Mouse (Mus musculus) spleen, postnatal 10 days (tissue): ENCODE data around the gene Mrps21.

Source experiments
- DNase-seq, 2 experiments: peaks; one replicate each; pipeline ENCODE4 v3.0.0; 2021 to 2022; ENCODE audit warnings: low spot score in 2 of 2

Gene Mrps21

DNA sequence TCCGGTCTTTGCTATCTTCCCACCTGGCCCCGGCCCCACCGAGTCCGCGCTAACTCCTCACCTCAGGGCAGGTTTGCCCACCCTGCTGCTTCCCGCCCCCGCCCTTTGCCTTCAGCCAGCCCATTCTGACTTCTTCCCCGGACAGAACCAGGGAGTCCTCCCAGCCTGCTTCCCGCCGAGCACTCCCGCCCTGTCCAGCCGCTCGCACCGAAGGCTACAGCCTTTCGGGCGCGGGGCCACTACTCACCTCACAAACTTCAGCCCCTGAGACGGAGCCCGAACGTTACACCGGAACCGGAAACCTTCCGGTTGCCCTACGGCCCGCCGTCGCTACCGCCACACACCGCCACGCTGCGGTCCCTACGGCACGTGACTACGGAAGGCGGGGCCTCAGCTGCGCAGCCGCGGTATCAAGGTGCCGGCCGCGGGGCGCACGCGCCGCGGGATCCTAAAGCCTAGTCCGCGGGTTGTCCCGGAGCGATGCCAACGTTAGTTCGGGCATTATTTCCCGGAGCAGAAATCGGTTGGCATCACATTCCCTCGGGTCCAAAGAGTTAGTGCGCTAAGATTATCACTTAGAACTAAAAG is 15.7 kb downstream of the Mrps21 start, which contains the start of gene Prpf3:
Prpf3 (minus strand) TSS at position 384 of the 588 bp plus-strand sequence.
- DNase-seq, result peak; percentile 90 to 96

DNA sequence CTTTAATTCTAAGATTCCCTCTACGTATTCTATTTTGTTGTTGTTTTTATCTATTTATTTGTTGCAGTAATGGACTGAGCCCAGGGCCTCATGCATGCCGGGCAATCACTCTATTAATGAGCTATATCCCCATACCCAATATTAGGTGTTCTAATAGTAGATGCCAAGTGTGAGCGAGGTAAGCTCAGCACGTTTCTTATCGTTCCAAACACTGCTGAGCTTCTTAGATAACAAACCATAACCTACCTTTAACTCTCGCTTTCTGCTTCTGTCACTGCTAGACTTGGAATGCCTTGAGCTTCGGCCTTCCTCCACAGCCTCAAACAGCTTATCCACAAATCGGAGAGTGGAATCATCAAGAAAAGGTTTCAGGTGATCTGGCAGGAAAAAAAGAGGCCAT is 20.0 kb downstream of the Mrps21 start:
- no peak for DNase-seq

DNA sequence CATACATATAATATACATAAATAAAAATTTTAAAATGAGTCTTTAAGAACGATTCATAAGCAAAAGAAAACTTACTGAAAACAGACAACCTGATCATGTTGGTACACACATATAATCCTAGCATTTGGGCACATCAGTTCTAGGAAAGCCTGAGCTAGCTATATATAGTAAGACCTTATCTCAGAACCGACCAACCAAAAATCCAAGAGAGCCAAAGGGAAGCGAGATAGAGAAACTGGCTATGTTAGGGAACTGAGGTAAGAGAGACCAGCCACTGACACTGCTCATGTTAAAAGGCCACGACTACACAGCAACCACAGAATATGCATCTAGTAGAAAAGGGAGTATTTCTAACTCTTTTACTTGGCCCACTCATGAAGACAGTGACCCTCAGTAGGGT is 20.7 kb downstream of the Mrps21 start:
- DNase-seq, result no peak

DNA sequence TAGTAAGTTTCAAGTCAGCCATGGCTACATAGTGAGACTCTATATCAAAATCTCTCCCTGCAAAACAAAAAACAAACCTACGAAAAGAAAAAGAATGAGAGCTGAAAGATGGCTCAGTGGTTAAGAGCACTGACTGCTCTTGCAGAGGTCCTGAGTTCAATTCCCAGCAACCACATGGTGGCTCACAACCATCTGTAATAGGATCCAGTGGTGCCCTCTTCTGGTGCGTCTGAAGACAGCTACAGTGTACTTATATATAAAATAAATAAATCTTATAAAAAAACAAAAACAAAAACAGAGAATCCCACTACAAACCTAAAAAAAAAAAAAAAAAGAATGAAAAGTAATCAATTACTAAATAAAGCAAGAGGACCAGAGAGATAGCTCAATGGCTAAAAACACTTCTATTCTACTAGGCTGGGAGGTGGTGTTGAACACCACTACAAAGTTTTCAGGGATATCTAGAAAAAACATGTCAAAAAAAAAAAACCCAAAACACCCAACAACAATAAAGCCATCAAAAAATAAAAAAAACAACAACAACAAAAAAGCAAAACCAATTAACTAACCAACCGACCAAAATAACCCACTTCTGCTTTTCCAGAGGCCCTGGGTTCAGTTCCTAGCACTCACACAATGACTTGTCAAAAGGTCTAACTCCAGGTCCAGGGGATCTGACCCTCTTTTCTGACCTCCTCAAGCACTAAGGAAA is 28.7 kb downstream of the Mrps21 start:
- DNase-seq, result peak in 1 of 2 experiments; percentile 36

DNA sequence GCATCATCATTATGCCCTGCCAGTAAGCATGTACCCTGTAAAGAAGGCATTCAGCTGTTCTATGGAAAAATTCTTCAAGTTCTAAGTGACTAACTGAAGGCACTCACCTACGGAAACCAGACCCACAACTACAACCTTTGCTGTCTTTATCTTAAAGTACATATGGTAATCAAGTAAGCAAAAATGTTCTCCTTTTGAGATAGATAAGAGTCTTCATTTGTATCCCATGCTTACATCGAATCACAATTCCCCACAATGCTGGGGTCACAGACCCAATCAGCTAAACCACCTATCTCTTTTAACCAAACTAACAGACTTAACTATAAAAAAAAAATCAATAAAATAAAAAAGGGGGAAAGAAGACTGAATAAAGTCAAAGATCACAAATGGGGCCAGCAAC is 32.1 kb downstream of the Mrps21 start:
- DNase-seq, result no peak

DNA sequence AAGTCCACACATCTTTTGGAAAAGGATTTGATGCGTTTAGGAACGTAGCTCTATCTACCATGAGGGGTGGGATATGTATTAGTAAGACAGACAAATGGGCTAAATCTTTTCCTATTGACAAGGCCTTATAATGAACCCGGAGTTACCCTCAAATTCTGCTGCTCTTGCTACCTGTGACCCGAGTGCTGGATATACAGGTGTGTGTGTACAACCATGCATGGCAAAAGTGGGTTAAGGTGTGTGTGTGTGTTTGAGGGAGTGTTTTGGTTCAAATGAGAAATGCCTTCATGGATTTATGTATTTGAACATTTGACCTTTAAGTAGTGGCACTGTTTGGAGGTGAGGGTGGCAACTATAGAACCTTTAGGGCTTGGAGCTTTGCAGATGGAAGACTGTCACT is 42.3 kb downstream of the Mrps21 start:
- no peak for DNase-seq

DNA sequence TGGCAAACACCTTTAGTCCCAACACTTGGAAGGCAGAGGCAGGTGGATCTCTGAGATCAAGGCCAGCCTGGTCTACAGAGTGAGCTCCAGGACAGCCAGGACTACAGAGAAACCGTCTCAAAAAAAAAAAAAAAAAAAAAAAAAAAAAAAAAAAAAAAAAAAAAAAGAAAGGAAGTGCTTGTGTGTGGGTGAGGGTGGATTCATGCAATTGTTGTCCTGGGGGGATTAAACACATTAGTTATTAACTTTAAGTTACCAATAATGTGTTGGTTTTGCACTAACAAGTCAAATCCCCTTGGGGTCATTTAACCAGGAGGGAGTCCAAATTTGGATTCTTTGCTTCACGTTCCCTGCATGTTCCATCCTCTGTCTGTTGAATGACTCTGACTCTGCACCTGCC is 45.0 kb downstream of the Mrps21 start:
- no peak for DNase-seq

DNA sequence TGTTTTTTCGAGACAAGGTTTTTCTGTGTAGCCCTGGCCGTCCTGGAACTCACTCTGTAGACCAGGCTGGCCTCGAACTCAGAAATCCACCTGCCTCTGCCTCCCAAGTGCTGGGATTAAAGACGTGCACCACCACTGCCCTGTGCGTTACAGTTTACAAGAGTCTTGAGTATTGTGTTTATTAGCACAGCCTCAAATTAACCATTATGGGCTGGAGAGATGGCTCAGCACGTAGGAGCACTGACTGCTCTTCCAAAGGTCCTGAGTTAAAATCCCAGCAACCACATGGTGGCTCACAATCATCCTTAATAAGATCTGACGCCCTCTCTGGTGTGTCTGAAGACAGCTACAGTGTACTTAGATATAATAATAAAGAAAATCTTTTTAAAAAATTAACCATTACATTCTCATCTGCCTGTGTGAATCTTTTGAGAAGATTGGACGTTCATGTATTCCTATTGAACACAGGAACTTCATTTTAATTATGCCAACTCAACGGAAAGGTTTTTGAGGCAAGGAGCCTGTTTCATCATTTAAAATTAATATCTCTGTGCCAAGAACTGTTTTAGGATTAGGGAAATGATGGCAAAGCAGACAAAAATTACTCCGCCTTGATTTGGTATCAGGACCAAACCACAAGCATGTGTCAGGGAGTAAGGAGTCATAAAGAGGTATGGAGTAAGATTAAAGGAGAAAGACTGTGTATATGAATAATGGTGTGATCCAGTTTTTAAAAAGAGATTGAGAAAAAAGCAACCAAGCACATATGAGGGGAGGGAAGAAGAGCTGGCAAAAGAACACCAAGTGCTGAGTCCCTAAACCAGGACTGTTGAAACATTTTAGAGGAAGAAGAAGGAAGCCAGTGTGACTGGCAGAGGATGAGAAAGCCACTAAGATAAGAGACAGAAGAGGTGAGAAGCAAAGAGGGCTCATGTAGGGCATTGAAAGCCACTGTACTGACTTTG is 51.0 kb downstream of the Mrps21 start:
- peak; percentile 20 to 37 for DNase-seq

DNA sequence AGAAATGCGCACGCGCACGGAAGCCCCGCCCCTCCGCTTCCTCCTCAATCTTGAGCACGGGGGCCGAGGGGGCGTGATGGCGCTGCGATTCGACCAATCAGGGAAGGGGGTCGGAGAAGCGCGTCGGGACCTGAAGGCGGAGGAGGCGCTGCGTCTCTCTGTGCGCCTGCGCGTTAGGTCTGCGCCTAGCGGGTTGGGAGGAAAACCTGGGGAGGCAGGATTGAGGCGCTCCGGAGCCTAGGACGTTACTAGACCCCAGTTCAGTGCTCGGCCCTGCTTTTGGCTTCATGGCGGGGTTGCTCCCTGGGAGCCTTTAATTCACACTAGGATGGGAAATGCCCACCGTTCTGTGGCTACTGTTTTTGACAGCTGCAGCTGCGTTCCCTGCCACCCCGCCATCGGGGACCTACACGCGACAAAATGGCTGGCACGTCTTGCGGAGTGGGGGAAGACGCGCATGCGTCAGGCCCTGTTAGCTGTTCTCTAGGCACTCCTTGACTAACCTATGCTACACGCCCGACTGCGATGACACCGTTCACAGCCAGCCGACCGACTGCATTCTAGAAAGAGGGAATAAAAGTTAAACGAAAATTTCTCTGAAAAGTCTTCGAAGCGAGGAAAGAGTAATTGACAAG is 51.9 kb downstream of the Mrps21 start:
- DNase-seq, result peak; percentile 98 to 100

DNA sequence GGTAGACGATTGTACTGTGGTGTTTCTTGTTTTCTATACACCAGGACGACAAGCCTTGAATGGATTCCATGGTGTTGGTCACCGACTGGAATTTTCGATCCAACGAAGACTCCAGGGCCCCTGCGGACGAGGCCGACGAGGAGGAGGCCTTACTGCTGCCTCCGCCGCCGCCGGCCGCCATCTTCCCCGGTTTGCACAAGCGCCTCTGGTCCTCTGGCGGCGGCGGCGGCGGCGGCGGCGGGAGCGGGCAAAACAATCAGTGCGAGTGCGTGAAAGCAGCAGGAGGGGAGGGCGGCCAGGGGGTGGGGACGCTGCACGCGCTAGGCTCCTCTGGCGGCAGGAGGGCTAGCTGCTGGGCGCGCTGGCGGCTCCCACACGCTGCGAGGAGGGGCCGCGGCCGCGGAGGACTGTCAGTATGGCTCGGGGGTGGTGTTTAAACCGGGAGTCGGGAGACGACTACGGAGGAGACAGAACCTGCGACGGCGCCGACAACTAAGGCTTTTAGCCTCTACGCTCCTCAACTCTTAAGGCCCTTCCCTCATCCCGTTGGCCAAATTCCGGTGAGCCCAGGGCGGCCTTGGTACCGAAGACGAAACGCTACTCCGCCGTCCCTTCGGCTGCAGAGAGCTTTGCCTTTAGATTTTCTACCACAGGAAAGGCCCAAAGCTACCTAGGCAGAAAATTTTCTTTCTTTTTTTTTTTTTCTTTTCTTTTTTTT is 52.6 kb downstream of the Mrps21 start, which contains the start of gene Rprd2:
Rprd2 (minus strand) TSS at position 293 of the 718 bp plus-strand sequence.
- peak; percentile 84 to 87 for DNase-seq

DNA sequence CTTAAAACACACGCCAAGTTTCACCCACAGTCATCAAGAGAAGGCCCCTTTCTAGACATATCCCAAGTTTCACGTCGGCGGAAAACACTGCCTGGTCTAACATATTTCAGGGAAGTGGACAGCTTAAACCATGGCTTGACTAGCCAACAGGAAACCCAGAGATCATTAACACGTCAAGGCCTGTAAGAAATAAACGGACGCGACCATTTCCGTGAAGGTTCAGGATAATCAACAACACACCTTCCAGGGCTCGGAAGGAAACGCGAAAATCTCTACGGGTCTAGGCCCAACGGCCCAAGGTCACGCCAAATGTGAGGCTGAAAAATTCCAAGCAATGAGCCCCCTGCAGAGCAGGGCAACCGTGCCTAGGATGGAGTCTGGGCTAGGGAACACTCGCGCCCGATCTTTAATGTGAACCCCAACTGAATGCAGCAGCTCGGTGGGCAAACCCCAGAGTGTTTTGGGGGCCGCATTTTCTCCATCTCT is 53.2 kb downstream of the Mrps21 start:
- peak in 1 of 2 experiments; percentile 54 for DNase-seq

DNA sequence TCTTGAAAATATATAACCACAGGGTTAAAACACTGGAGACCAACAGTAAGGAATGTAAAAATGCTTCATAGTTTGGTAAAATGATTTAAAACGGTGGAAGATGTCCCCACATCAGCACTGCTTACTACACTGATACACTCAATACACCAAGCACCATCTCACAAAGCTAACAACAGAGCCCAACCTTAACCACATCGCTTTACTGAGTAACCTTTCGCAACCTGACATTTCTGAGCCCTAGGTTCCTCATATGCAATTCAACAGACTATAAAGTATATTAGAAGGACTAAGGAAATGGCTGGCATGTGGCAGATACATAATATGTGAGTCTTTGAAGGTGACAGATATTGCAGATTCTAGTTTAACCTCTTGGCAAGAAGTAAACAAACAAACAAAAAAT is 54.6 kb downstream of the Mrps21 start:
- DNase-seq, result no peak
